Mouse (Mus musculus): ENCODE measurements around the gene Atg4c. TPM values are rescaled to one million over a fixed set of nuclear protein-coding genes. Genes with fewer than 3 reads are reported as not detected.

Gene Atg4c
- total and polyA plus RNA-seq, 3 experiments: 1.8 to 6.7 (median 6.3) TPM

DNA sequence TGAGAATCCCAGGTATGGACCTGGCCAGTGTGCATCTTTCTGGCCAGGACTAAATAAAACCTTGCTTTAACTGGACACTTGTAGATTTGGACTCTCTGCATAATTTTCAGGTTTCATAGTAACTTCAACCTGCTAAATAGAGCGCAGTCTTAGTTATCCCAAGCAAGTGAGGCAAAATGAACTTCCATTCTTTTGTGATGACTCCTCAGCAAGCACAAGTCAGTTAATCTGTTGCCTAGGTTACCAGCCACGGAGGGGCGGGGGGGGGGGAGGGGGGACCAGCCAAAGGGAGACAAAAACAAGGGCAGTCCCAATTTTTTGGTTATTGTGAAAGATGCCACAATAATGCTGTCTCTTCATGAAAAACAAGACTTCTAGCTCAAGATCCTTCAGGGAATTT is 33.3 kb upstream of the Atg4c start:
- H3K36me3 ChIP-seq (ENCODE audit: control insufficient read depth, insufficient read depth, low read length): no peaks in the 10 kb centered on the region
- H3K9ac ChIP-seq (ENCODE audit: low read depth, low read length): no peak overlapping the region
- H3K4me3 ChIP-seq: no peak overlapping the region
- no peak overlapping the region; the same call in 1 of the 2 replicates for H3K27ac ChIP-seq
- peaks cover 1% of the 10 kb centered on the region; the same call in 1 of the 2 replicates for H3K27me3 ChIP-seq (ENCODE audit: control insufficient read depth, insufficient read depth, low read length)
- whole genome bisulfite sequencing: 40% methylated on average over 3 of the region's 3 CpGs
- intact Hi-C loops (cut with DNase I): no loop called here
- H3K4me1 ChIP-seq (ENCODE audit: control insufficient read depth, insufficient read depth, low read length): peaks cover 8% of the 10 kb centered on the region
- no peak for DNase-seq
- H3K79me2 ChIP-seq (replicated peaks; ENCODE audit: control insufficient read depth, insufficient read depth, low read length): no peaks in the 10 kb centered on the region
- TF ChIP-seq EP300 (IDR thresholded peaks at IDR 0.05; ENCODE audit: insufficient read depth, low read depth, low read length) (no peak), POLR2A (IDR thresholded peaks at IDR 0.05; ENCODE audit: insufficient read depth, low read depth, low read length) (no peak), CTCF (IDR thresholded peaks at IDR 0.05) (no peak)

DNA sequence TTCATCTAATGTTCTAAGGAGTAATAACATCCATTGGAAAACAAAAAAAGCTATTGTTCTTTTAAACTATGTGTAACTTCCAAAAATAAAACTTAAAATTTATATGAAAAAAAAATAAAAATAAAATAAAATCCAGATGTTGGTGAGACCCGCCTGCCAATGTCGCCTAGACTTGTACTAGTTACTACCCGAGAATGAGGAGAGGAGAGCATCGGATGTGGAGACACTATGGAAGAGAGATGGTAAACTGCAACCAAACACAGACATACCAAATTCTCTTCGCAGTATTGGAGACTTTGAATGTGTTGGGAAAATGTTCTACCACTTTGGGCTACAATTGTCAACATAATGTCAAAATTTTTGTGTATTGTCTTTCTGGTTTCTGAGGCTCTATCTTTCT is 32.8 kb upstream of the Atg4c start:
- Histone ChIP-seq H3K27me3 (ENCODE audit: control insufficient read depth, insufficient read depth, low read length) (peaks cover 2% of the 10 kb centered on the region; the same call in 1 of the 2 replicates), H3K4me1 (ENCODE audit: control insufficient read depth, insufficient read depth, low read length) (peaks cover 8% of the 10 kb centered on the region), H3K79me2 (replicated peaks; ENCODE audit: control insufficient read depth, insufficient read depth, low read length) (no peaks in the 10 kb centered on the region), H3K27ac (peak overlapping the region; percentile 18), H3K9ac (ENCODE audit: low read depth, low read length) (no peak overlapping the region), H3K36me3 (ENCODE audit: control insufficient read depth, insufficient read depth, low read length) (no peaks in the 10 kb centered on the region), H3K4me3 (no peak overlapping the region)
- DNase-seq: no peak
- TF ChIP-seq CTCF (IDR thresholded peaks at IDR 0.05) (no peak), EP300 (IDR thresholded peaks at IDR 0.05; ENCODE audit: insufficient read depth, low read depth, low read length) (no peak), POLR2A (IDR thresholded peaks at IDR 0.05; ENCODE audit: insufficient read depth, low read depth, low read length) (no peak)
- 61% methylated on average over 5 of the region's 5 CpGs for WGBS
- intact Hi-C loops (cut with DNase I): no loop called here

DNA sequence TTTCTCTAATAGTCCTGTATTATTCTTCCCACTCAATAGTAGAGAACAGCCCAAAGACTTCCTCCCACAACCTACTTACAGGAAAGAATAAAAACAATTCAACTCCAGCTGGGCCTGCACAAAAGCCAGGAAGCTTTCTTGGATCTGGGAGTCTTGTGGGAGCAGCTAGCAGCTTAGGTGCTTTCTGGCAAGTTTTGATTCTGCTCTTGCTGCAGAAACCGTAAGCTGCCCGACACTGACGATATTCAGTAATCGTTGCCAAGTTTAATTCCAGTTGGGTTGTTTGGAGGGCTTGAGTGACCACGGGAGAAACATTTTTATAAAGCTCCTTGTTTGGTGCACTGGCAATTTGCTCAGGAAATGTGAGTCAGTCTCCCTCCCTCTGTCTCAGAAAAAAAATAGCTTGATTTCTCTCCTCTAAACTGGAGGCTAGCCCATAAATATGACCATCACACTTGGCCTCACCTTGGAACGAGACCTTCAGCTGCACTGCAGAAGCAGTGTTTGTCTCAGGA is 32.2 kb upstream of the Atg4c start:
- H3K36me3 ChIP-seq (ENCODE audit: control insufficient read depth, insufficient read depth, low read length): no peaks in the 10 kb centered on the region
- H3K79me2 ChIP-seq (replicated peaks; ENCODE audit: control insufficient read depth, insufficient read depth, low read length): no peaks in the 10 kb centered on the region
- H3K4me1 ChIP-seq (ENCODE audit: control insufficient read depth, insufficient read depth, low read length): peaks cover 8% of the 10 kb centered on the region
- 15% methylated on average over 6 of the region's 6 CpGs for WGBS
- peak; percentile 35 to 41 for DNase-seq
- intact Hi-C loops (cut with DNase I): no loop called here
- TF ChIP-seq CTCF (IDR thresholded peaks at IDR 0.05) (no peak), POLR2A (IDR thresholded peaks at IDR 0.05; ENCODE audit: insufficient read depth, low read depth, low read length) (no peak), EP300 (IDR thresholded peaks at IDR 0.05; ENCODE audit: insufficient read depth, low read depth, low read length) (no peak)
- H3K27ac ChIP-seq: peak overlapping the region; percentile 47
- H3K9ac ChIP-seq (ENCODE audit: low read depth, low read length): no peak overlapping the region
- peaks cover 4% of the 10 kb centered on the region; the same call in 1 of the 2 replicates for H3K27me3 ChIP-seq (ENCODE audit: control insufficient read depth, insufficient read depth, low read length)
- H3K4me3 ChIP-seq: no peak overlapping the region

DNA sequence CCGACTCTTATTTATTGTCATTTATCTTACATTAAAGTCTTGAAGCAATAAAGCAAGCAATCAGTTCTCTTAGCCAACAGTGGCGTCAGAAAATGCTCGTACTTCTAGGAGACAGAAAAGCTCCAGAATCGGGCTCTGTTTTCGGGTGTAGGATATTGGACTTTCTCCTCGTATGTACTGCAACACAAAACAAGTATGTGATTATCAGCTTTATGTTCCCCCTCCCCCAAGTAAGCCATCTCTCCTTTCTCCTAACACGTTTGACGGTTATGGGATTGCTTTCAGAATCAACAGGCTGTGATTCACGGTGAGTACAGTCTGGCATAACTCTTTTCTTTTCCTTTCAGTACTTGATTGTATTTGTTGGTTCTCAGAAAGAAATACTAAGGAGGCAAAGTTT is 30.7 kb upstream of the Atg4c start:
- H3K4me3 ChIP-seq: no peak overlapping the region
- no peaks in the 10 kb centered on the region for H3K36me3 ChIP-seq (ENCODE audit: control insufficient read depth, insufficient read depth, low read length)
- H3K9ac ChIP-seq (ENCODE audit: low read depth, low read length): no peak overlapping the region
- no peak for DNase-seq
- H3K79me2 ChIP-seq (replicated peaks; ENCODE audit: control insufficient read depth, insufficient read depth, low read length): no peaks in the 10 kb centered on the region
- H3K27me3 ChIP-seq (ENCODE audit: control insufficient read depth, insufficient read depth, low read length): peaks cover 4% of the 10 kb centered on the region; the same call in 1 of the 2 replicates
- peak overlapping the region; percentile 13; the same call in 1 of the 2 replicates for H3K27ac ChIP-seq
- H3K4me1 ChIP-seq (ENCODE audit: control insufficient read depth, insufficient read depth, low read length): peaks cover 8% of the 10 kb centered on the region
- intact Hi-C loops (cut with DNase I): no loop called here
- WGBS: 63% methylated on average over 9 of the region's 9 CpGs
- TF ChIP-seq EP300 (IDR thresholded peaks at IDR 0.05; ENCODE audit: insufficient read depth, low read depth, low read length) (no peak), CTCF (IDR thresholded peaks at IDR 0.05) (no peak), POLR2A (IDR thresholded peaks at IDR 0.05; ENCODE audit: insufficient read depth, low read depth, low read length) (no peak)

DNA sequence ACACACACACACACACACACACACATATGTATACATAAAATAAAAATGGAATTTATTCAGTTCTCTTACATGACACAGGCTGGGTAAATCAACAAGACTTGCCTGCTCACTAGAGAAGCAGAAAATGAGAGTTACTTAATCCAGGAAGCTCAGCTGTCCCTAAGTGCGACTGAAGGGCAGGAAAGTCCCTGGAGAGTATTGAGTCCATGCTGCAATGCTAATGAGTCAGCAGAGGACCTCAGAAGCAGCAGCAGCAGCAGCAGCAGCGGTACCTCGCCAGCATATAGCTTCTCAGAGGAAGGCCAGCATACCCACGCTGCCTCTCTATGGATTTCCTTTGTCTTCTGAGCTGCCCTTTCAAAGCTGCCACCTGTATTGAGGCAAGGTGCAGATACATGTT is 30.2 kb upstream of the Atg4c start:
- no peak for TF ChIP-seq CTCF (IDR thresholded peaks at IDR 0.05)
- no peak for TF ChIP-seq POLR2A (IDR thresholded peaks at IDR 0.05; ENCODE audit: insufficient read depth, low read depth, low read length)
- no peak for TF ChIP-seq EP300 (IDR thresholded peaks at IDR 0.05; ENCODE audit: insufficient read depth, low read depth, low read length)
- no peak overlapping the region for H3K4me3 ChIP-seq

DNA sequence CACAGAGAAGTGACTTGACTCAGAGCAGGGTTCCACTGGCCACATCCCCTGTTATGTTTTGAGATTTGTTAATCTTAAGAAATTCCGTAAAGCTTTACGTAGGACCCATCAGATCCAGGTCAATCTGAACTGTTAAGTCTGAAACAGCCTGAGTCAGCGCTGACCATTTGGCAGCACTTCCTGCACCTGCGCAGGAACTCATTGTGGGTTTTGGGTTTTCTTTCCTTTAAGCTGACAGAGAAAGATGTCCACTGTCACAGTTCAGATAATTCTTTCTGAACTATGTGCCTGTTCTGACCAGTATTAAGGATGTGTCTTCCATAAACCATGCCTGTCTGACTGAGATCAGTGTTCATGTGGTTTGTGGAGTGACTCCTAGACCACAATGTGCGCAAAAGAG is 24.9 kb upstream of the Atg4c start:
- 91% methylated on average over 5 of the region's 5 CpGs for WGBS
- no peak for DNase-seq
- H3K9ac ChIP-seq (ENCODE audit: low read depth, low read length): no peak overlapping the region
- no peaks in the 10 kb centered on the region for H3K36me3 ChIP-seq (ENCODE audit: control insufficient read depth, insufficient read depth, low read length)
- intact Hi-C loops (cut with DNase I): no loop called here
- no peaks in the 10 kb centered on the region for H3K79me2 ChIP-seq (replicated peaks; ENCODE audit: control insufficient read depth, insufficient read depth, low read length)
- no peak for TF ChIP-seq CTCF (IDR thresholded peaks at IDR 0.05)
- H3K4me1 ChIP-seq (ENCODE audit: control insufficient read depth, insufficient read depth, low read length): no peaks in the 10 kb centered on the region
- no peak overlapping the region for H3K27ac ChIP-seq
- 0 out of 2 replicates have a peak, but pooled peaks cover 3% of the 10 kb centered on the region for H3K27me3 ChIP-seq (ENCODE audit: control insufficient read depth, insufficient read depth, low read length)
- no peak overlapping the region for H3K4me3 ChIP-seq

More for the DNA sequence above, 30.2 kb upstream of the Atg4c start:
- 23% methylated on average over 4 of the region's 4 CpGs for WGBS
- no peaks in the 10 kb centered on the region for H3K79me2 ChIP-seq (replicated peaks; ENCODE audit: control insufficient read depth, insufficient read depth, low read length)
- no peak overlapping the region for H3K27ac ChIP-seq
- H3K9ac ChIP-seq (ENCODE audit: low read depth, low read length): no peak overlapping the region
- peaks cover 4% of the 10 kb centered on the region; the same call in 1 of the 2 replicates for H3K27me3 ChIP-seq (ENCODE audit: control insufficient read depth, insufficient read depth, low read length)
- peaks cover 8% of the 10 kb centered on the region for H3K4me1 ChIP-seq (ENCODE audit: control insufficient read depth, insufficient read depth, low read length)
- intact Hi-C loops (cut with DNase I): no loop called here
- H3K36me3 ChIP-seq (ENCODE audit: control insufficient read depth, insufficient read depth, low read length): no peaks in the 10 kb centered on the region
- peak in 1 of 2 experiments; percentile 41 for DNase-seq
